Mouse (Mus musculus): ENCODE data around the gene Lipa. TPM values are rescaled to one million over a fixed set of nuclear protein-coding genes. Genes with fewer than 3 reads are reported as not detected.

Gene Lipa
- polyA plus RNA-seq, 1 experiment from 2014 or later, result 34.9 TPM

DNA sequence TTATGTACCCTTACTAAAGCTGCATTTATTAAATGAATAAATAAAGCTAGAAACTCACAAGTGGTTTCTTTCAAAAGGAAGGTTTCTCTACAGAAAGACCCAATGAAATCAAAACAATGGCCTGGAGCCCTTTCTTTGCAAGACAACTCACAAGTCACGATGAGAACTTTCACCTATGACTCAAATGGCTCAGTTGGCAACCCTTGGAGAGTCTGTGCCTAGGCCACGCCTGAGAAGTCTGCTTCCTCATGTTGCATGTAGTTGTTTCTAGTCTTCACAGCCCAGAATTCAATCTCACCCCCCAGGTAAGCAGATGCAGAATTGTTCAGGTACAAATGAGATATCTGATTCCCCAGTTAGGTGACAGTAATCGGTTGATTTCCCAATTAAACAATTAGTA is 7.6 kb downstream of the Lipa start:
- Histone ChIP-seq H3K27ac (no peak overlapping the region), H3K9ac (no peak overlapping the region), H3K9me3 (no peaks in the 10 kb centered on the region), H3K4me2 (replicated peaks) (no peak overlapping the region), H3K36me3 (no peaks in the 10 kb centered on the region), H3K4me3 (replicated peaks) (no peak overlapping the region), H3K4me1 (replicated peaks) (peaks cover 2% of the 10 kb centered on the region; the same call in 1 of the 2 replicates), H3K27me3 (replicated peaks) (no peaks in the 10 kb centered on the region)
- WGBS, result 80% methylated on average over 3 of the region's 3 CpGs
- no peak for ATAC-seq

DNA sequence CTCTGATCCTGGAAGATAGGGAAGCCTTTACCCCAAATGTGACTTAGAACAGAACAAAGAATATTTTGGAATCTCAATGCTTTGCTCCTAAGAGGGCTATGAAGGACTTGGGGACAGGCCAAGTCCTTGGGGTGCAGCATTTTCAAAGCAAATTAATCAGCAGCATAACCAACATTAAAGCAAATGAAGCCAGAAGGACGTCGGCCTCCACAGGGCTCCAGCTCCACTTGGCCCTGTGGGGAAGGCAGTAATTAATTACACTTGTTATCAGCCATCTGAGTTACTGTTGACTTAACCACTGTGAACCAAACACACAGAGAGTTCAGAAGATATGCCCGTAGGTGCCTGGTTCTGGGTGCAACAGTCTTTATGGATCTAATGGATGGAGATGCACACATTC is 8.5 kb downstream of the Lipa start:
- H3K9ac ChIP-seq, result no peak overlapping the region
- no peaks in the 10 kb centered on the region for H3K27me3 ChIP-seq (replicated peaks)
- no peak overlapping the region for H3K27ac ChIP-seq
- H3K4me2 ChIP-seq (replicated peaks), result no peak overlapping the region
- no peak for ATAC-seq
- H3K36me3 ChIP-seq, result no peaks in the 10 kb centered on the region
- no peaks in the 10 kb centered on the region for H3K4me1 ChIP-seq (replicated peaks)
- H3K9me3 ChIP-seq, result no peaks in the 10 kb centered on the region
- 37% methylated on average over 3 of the region's 3 CpGs for WGBS
- H3K4me3 ChIP-seq (replicated peaks), result no peak overlapping the region

DNA sequence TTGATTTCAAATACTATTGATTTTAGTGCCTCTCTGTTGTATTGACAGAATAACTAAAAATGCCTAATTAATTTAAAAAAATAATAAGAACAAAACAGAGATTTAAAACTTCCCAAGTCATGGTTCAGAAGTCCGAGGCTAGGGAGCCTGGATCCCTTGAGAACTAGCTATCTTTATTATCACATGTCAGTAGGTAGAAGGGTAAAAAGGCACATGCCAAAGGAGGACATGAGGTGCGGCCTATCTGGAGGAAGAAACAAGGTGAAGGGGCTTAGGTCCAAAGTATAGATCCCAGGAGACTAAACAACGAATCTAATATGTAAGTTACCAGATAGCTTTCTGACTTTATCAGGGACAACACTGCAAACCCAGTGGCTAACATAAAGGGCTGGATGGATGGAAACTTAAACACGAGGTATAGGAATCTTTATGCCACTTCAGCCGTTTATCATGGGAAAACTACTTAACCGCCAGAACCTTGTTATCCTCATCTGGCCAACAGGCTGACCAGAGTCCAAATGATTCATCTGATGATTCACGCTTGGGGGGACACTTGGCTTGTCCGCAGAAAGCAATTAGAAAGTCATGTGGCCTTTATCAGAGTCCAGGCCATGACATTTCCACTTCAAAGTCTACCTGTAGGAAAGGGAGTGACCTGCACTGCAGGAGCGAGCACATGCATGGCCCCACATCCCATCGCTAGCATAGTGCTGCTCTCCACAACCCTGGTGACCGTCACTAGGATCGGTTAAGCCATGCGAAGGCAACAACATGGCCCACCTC is 9.3 kb downstream of the Lipa start:
- no peaks in the 10 kb centered on the region for H3K36me3 ChIP-seq
- no peaks in the 10 kb centered on the region for H3K9me3 ChIP-seq
- H3K4me2 ChIP-seq (replicated peaks), result no peak overlapping the region
- ATAC-seq, result peak; percentile 79
- no peaks in the 10 kb centered on the region for H3K27me3 ChIP-seq (replicated peaks)
- no peak overlapping the region for H3K4me3 ChIP-seq (replicated peaks)
- H3K4me1 ChIP-seq (replicated peaks), result no peaks in the 10 kb centered on the region
- 81% methylated on average over 13 of the region's 13 CpGs for WGBS
- no peak overlapping the region for H3K9ac ChIP-seq
- no peak overlapping the region for H3K27ac ChIP-seq

DNA sequence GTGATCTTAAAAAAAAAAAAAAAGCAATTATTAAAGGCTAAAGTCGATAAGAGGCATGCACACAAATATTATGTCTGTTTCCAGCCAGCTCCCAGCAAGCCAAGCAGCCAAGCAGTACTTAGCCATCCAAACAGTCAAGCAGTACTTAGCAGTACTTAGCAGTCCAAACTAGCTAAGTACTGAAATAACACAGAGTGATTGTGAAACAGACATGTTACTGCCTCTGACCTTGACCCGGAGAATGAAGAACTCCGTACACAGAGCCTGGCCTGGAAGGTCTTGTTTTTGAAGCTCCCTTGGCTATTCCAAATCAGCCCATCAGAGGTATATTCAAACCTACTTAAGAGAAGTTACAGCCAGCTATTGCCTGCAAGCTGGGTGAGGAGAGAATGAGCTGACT is 10.1 kb downstream of the Lipa start:
- Histone ChIP-seq H3K36me3 (no peaks in the 10 kb centered on the region), H3K9ac (no peak overlapping the region), H3K4me1 (replicated peaks) (no peaks in the 10 kb centered on the region), H3K9me3 (no peaks in the 10 kb centered on the region), H3K4me2 (replicated peaks) (no peak overlapping the region), H3K4me3 (replicated peaks) (no peak overlapping the region), H3K27me3 (replicated peaks) (no peaks in the 10 kb centered on the region), H3K27ac (no peak overlapping the region)
- 84% methylated on average over 3 of the region's 3 CpGs for whole genome bisulfite sequencing
- ATAC-seq, result no peak

DNA sequence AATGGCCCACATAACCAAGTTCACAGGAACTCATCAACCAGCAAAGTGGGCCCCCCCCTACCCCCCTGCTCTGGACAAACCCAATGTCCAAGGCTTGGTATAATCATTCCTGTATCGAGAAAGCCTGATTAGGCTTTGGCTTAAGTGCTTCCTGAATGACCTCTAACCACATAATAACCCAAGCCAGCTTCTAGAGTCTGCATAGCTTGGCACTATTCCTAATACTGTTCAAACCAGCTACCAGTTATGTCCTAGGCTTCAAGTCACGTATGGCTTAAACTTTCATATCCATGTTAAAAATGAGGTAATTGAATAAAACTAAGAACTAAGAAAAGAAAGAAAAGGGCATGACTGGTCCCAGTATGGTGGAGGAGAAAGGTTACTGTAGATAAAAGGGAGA is 10.9 kb downstream of the Lipa start:
- 81% methylated on average over 2 of the region's 2 CpGs for WGBS
- no peak for ATAC-seq
- Histone ChIP-seq H3K4me2 (replicated peaks) (no peak overlapping the region), H3K4me1 (replicated peaks) (no peaks in the 10 kb centered on the region), H3K27ac (no peak overlapping the region), H3K9me3 (no peaks in the 10 kb centered on the region), H3K36me3 (no peaks in the 10 kb centered on the region), H3K27me3 (replicated peaks) (no peaks in the 10 kb centered on the region), H3K4me3 (replicated peaks) (no peak overlapping the region), H3K9ac (no peak overlapping the region)

DNA sequence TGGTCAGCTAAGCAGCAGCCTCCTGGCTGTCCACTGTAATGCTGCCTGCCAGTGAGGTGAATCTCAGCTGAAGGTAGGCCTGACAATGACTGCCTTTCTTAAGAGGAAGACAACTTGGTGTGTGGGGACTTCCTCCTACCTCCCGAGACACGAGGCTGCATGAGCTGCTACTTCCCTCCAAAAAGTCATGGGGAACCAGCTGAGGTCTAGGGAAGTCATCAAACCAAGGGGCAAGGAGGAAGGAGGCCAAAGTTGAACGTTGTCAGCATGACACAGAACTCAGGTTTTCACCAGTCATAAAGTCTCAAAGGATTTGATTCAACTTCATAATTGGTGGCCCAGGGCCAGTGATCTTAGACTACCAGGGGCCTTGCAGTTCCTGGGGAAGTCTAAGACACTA is 11.6 kb downstream of the Lipa start:
- Histone ChIP-seq H3K27ac (no peak overlapping the region), H3K4me1 (replicated peaks) (no peaks in the 10 kb centered on the region), H3K9me3 (no peaks in the 10 kb centered on the region), H3K4me2 (replicated peaks) (no peak overlapping the region), H3K9ac (no peak overlapping the region), H3K36me3 (no peaks in the 10 kb centered on the region), H3K4me3 (replicated peaks) (no peak overlapping the region), H3K27me3 (replicated peaks) (no peaks in the 10 kb centered on the region)
- ATAC-seq, result no peak
- WGBS, result 80% methylated on average over 3 of the region's 3 CpGs

DNA sequence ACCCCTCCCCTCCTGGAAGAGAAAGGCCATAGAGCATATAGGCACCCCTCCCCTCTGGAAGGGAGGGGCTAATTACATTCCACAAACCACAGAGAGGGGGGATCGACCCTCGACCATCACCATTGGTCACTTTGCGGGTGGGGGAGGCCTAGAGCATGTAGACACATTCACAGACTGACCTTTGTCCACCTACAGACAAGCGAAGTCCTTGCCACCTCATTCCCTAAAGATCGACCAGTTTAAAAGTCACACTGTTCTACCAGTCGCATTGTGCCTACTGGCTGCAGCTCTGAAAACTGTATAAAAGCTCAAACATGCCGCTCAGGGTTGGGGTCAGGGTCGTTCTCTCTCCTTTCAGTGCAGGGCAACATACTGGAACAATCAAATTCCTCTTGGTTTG is 15.7 kb downstream of the Lipa start:
- Histone ChIP-seq H3K27ac (no peak overlapping the region), H3K27me3 (replicated peaks) (no peaks in the 10 kb centered on the region), H3K4me1 (replicated peaks) (no peaks in the 10 kb centered on the region), H3K36me3 (no peaks in the 10 kb centered on the region), H3K9me3 (no peaks in the 10 kb centered on the region), H3K9ac (no peak overlapping the region), H3K4me2 (replicated peaks) (no peak overlapping the region), H3K4me3 (replicated peaks) (no peak overlapping the region)
- WGBS, result 55% methylated on average over 8 of the region's 8 CpGs
- ATAC-seq, result peak; percentile 34; the same call in 1 of the 2 replicates

DNA sequence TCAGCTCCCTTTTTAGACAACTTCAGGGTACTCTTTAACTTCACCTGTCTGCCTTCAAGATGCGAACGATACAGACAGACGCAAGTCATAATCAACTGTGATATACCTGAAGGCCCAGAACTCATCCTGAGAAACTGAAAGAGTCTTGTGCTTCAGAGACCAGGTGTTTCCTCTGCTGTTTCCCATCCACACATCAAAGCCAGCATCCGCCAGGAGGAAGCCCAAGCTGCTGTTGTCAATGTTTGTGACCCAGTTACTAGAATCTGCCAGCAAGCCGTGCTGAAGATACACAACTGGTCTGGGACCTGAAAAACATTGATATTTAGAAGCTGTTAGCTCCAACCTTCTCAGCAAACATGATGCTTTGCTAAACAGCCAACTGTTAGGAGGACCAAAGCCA is 16.6 kb downstream of the Lipa start:
- Histone ChIP-seq H3K27ac (no peak overlapping the region), H3K27me3 (replicated peaks) (no peaks in the 10 kb centered on the region), H3K9ac (no peak overlapping the region), H3K4me3 (replicated peaks) (no peak overlapping the region), H3K36me3 (no peaks in the 10 kb centered on the region), H3K4me2 (replicated peaks) (no peak overlapping the region), H3K4me1 (replicated peaks) (no peaks in the 10 kb centered on the region), H3K9me3 (no peaks in the 10 kb centered on the region)
- 69% methylated on average over 5 of the region's 5 CpGs for WGBS
- ATAC-seq, result no peak

DNA sequence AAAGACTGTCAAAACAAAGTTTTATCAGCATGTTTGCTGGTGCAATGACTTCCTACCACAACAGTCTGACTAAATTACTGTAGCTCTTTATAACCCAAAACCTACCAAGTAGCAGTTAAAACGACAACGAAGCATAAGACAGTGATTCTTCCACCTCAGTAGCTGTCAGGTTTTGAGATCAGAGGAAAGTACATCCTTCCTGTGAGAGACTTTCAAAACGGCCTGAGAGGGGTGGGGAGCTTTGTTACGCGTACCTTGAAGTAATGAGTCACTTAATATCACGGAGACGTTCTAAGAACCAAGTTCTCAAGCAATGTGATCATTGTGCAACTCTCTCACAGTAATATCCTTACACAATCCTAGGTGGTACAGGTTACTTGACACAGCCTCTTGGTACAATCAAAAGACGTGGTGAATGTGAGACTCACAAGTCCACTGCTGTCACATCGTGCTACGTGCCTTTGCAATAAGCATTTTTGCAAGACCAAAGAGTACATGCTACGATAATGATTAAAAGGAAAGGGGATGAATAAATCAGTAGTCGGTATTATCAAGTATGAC is 22.0 kb downstream of the Lipa start:
- Histone ChIP-seq H3K4me2 (replicated peaks) (no peak overlapping the region), H3K4me3 (replicated peaks) (no peak overlapping the region), H3K36me3 (no peaks in the 10 kb centered on the region), H3K27me3 (replicated peaks) (no peaks in the 10 kb centered on the region), H3K27ac (no peak overlapping the region), H3K9ac (no peak overlapping the region), H3K9me3 (no peaks in the 10 kb centered on the region), H3K4me1 (replicated peaks) (no peaks in the 10 kb centered on the region)
- 85% methylated on average over 12 of the region's 12 CpGs for WGBS
- ATAC-seq, result no peak

DNA sequence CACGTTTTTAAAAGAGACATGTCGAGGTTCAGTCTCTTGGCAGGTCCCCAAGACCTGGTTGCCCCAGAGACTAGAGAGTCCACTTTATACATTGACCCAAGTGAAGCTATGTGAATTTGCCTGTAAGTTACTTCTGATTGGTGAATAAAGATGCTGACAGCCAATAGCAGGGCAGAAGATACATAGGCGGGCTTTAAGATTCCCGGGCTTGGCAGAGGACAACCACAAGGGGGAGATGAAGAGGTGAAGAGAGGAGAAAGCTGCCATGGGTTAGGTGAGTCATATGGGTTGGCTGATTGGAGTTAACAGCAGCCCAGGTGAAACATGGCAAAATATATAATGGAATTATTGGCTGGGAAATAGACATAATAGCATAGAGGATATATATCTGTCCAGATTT is 26.5 kb downstream of the Lipa start:
- 44% methylated on average over 4 of the region's 4 CpGs for WGBS
- H3K4me3 ChIP-seq (replicated peaks), result no peak overlapping the region
- no peak overlapping the region for H3K9ac ChIP-seq

DNA sequence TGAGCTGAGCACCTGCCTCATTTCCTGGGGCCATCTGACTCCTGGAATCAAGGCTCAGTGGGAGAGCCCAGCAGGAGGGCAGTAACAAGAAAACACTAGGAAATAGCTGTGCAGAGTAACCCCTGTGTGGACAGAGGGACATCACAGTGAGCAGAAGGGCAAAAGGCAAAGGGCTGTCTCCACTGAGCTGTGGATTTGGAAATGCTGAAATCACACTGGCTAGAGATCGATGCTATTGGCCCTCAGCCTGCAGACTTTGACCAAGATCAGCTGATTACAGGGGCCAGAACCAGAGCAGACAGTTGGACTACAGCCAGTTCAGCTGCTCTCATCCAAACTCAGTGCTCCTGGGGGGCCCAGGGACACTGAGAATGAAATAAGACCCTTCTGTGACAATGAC is 30.9 kb downstream of the Lipa start:
- H3K9me3 ChIP-seq, result no peaks in the 10 kb centered on the region
- H3K27ac ChIP-seq, result no peak overlapping the region
- H3K4me2 ChIP-seq (replicated peaks), result no peak overlapping the region
- no peaks in the 10 kb centered on the region for H3K27me3 ChIP-seq (replicated peaks)
- H3K36me3 ChIP-seq, result no peaks in the 10 kb centered on the region
- 67% methylated on average over 1 of the region's 1 CpGs for WGBS
- no peak overlapping the region for H3K4me3 ChIP-seq (replicated peaks)
- H3K9ac ChIP-seq, result no peak overlapping the region
- 0 out of 2 replicates have a peak, but pooled peaks cover 3% of the 10 kb centered on the region for H3K4me1 ChIP-seq (replicated peaks)
- ATAC-seq, result peak; percentile 49; the same call in 1 of the 2 replicates

More for the DNA sequence above, 26.5 kb downstream of the Lipa start:
- Histone ChIP-seq H3K36me3 (no peaks in the 10 kb centered on the region), H3K4me2 (replicated peaks) (no peak overlapping the region), H3K27ac (no peak overlapping the region), H3K9me3 (no peaks in the 10 kb centered on the region), H3K4me1 (replicated peaks) (0 out of 2 replicates have a peak, but pooled peaks cover 3% of the 10 kb centered on the region), H3K27me3 (replicated peaks) (no peaks in the 10 kb centered on the region)
- peak; percentile 75 for ATAC-seq

DNA sequence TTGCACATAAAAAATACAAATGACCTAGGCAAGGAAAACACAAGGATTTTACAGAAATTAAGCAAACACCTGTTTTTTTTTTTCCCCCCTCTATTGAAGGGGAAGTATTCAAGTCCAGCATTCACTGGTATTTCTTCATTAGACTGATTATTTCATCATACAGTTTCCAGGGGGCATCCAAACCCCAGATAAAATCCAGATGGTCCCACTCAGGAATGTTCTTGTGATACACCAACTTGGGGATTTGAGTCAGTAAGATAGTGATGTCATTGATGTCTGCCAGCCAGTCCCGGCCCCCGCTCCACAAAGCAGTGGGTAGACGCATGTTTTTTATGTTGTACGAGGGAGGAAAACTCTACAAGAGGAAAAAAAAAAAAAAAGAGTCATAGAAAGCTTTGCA is 33.4 kb downstream of the Lipa start:
- Histone ChIP-seq H3K27ac (no peak overlapping the region), H3K9me3 (no peaks in the 10 kb centered on the region), H3K4me2 (replicated peaks) (no peak overlapping the region), H3K9ac (no peak overlapping the region), H3K36me3 (no peaks in the 10 kb centered on the region), H3K4me3 (replicated peaks) (no peak overlapping the region), H3K27me3 (replicated peaks) (no peaks in the 10 kb centered on the region), H3K4me1 (replicated peaks) (0 out of 2 replicates have a peak, but pooled peaks cover 3% of the 10 kb centered on the region)
- WGBS, result 88% methylated on average over 4 of the region's 4 CpGs
- ATAC-seq, result no peak

DNA sequence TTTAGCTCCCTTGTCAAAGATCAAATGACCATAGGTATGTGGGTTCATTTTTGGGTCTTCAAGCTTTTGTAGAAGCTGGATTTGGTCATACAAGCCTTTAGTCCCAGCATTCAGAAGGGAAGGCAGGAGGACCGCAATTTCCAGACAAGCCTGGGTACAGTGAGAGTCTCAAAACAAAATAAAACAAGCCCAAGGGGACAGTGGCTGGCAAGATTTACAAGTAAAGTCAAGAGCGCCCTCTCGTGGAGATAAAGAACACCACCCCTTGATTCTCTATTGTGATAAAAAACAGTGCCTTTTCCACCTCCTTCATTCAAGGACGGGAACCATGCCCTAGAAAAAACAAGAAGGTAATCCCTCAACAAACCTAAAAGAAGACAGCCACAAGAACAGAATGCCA is 43.7 kb downstream of the Lipa start:
- H3K27ac ChIP-seq, result no peak overlapping the region
- H3K4me3 ChIP-seq (replicated peaks), result no peak overlapping the region
- ATAC-seq, result no peak
- H3K4me1 ChIP-seq (replicated peaks), result no peaks in the 10 kb centered on the region
- no peak overlapping the region for H3K9ac ChIP-seq
- WGBS, result 13% methylated on average over 4 of the region's 4 CpGs
- no peaks in the 10 kb centered on the region for H3K9me3 ChIP-seq
- H3K27me3 ChIP-seq (replicated peaks), result no peaks in the 10 kb centered on the region
- no peak overlapping the region for H3K4me2 ChIP-seq (replicated peaks)
- H3K36me3 ChIP-seq, result no peaks in the 10 kb centered on the region
